ENCODE assay signal across 7 mouse cellular contexts in the genomic region with DNA sequence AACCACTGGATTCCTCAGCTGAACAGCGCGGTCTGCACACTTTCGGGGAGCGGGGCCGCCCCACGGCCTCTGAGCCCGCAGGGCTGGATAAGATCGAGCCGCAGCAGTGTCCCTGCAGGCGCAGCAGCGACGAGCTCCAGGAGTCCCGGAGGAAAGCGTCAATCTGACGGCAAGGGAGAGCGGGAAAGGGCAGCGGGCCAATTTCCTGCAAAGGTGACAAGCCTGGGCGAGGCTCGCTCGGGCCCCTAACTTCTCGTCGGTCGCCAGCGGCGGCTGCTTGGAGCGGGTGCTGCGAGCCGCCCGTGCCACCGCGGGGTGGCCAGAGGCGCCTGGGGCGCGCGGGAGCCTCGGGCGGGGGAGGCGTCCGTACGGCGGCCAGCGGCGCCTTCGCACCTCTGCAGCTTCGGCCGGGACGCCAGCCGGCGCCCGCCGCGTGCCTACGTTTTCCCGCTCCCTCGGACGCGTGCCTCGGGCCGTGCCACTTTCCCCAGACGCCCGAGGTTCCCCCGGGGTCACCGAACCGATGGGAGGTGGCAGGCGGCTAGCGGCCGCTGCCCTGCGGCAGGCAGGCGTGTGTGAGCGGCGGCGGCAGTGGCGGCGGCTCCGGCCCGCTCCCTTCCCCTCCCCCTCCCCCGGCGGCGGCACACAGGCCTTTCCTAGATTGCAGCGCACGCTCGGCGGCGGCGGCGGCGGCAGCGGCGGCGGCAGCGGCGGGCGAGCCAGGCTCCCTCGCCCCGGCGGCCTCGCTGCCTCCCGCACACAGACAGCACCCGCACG. TPM values are rescaled to one million over a fixed set of nuclear protein-coding genes. Genes with fewer than 3 reads are reported as not detected.
DNase-seq lines count a peak whose midpoint lies in the region; ATAC-seq lines count a peak whose summit lies in the region.

No protein-coding gene starts in this region.

- ATAC-seq in common myeloid progenitor, adult 5-6 weeks (replicated peaks; ENCODE audit: low read depth, poor library complexity, severe bottlenecking) = peak; percentile 58
- ATAC-seq in granulocyte monocyte progenitor cell, adult 5-6 weeks (replicated peaks; ENCODE audit: poor library complexity, severe bottlenecking) = peak; percentile 47
- peak; percentile 38 for ATAC-seq in limb, embryonic 11.5 days (ENCODE audit: insufficient number of reproducible peaks, low FRiP score, low TSS enrichment, low read depth)
- peak; percentile 62 for ATAC-seq in midbrain, embryonic 14.5 days (ENCODE audit: low FRiP score, low TSS enrichment)

- H3K27ac ChIP-seq in limb, embryonic 11.5 days (replicated peaks; ENCODE audit: low read depth, low read length) = no peak overlapping the region
- H3K27ac ChIP-seq in midbrain, embryonic 14.5 days (replicated peaks; ENCODE audit: low read depth, low read length) = peak overlapping the region; percentile 94

- H3K4me3 ChIP-seq in limb, embryonic 11.5 days (ENCODE audit: low read depth, low read length) = peak overlapping the region; percentile 39
- peak overlapping the region; percentile 58 for H3K4me3 ChIP-seq in midbrain, embryonic 14.5 days (replicated peaks; ENCODE audit: low read depth, low read length)

- peak overlapping the region; percentile 53 for H3K9ac ChIP-seq in limb, embryonic 11.5 days (ENCODE audit: low read length)
- peak overlapping the region; percentile 81 for H3K9ac ChIP-seq in midbrain, embryonic 14.5 days (replicated peaks; ENCODE audit: low read length)

- H3K36me3 ChIP-seq in limb, embryonic 11.5 days (ENCODE audit: control insufficient read depth, insufficient read depth, low read length) = no peaks in the 10 kb centered on the region
- H3K36me3 ChIP-seq in midbrain, embryonic 14.5 days (ENCODE audit: control insufficient read depth, insufficient read depth, low read length) = no peaks in the 10 kb centered on the region

- peak overlapping the region; percentile 69 for H3K4me2 ChIP-seq in limb, embryonic 11.5 days (ENCODE audit: low read depth, severe bottlenecking)
- H3K4me2 ChIP-seq in midbrain, embryonic 14.5 days (ENCODE audit: low read length) = peak overlapping the region; percentile 58

- peak; percentile 63 to 83 for DNase-seq in adrenal gland, postnatal 36 days
- DNase-seq in kidney, adult 11 months = peak; percentile 19
- peak; percentile 52 for DNase-seq in limb, embryonic 11.5 days (ENCODE audit: low spot score)
- peak; percentile 77 for DNase-seq in midbrain, embryonic 14.5 days
- peak; percentile 11 to 67 for DNase-seq in spleen, postnatal 4 days (ENCODE audit: low spot score in 2 of 2)

- H3K9me3 ChIP-seq in limb, embryonic 11.5 days (ENCODE audit: control insufficient read depth, low read length) = no peaks in the 10 kb centered on the region
- H3K9me3 ChIP-seq in midbrain, embryonic 14.5 days (ENCODE audit: control insufficient read depth, low read length) = no peaks in the 10 kb centered on the region

- H3K27me3 ChIP-seq in limb, embryonic 11.5 days (ENCODE audit: control insufficient read depth, insufficient read depth, low read length) = peaks cover 24% of the 10 kb centered on the region
- no peaks in the 10 kb centered on the region; the same call in none of the 2 replicates for H3K27me3 ChIP-seq in midbrain, embryonic 14.5 days (ENCODE audit: control insufficient read depth, insufficient read depth, low read length)

- no peaks in the 10 kb centered on the region for H3K4me1 ChIP-seq in limb, embryonic 11.5 days (ENCODE audit: control insufficient read depth, insufficient read depth, low read length)
- no peaks in the 10 kb centered on the region for H3K4me1 ChIP-seq in midbrain, embryonic 14.5 days (ENCODE audit: control insufficient read depth, insufficient read depth, low read length)

- WGBS in limb, embryonic 11.5 days = 25% methylated on average over 58 of the region's 100 CpGs
- 29% methylated on average over 70 of the region's 100 CpGs for WGBS in midbrain, embryonic 14.5 days

RNA-seq across cellular contexts. Expression of gene Nexmif, which starts 1.2 kb away (rescaled TPM):
- total RNA-seq in adrenal gland, postnatal 36 days (2021) = 10 to 100 TPM; 13.5 to 14.4 TPM
- not detected in 2 replicates for total RNA-seq in common myeloid progenitor, adult 5-6 weeks (2017)
- not detected in 2 replicates for total RNA-seq in granulocyte monocyte progenitor cell, adult 5-6 weeks (2014; fragmentation: Nextera tagmentation)
- not detected in 2 replicates for total RNA-seq in granulocyte monocyte progenitor cell, adult 5-6 weeks (2017)
- 1.2 and 1.6 TPM in 2 replicates for polyA plus RNA-seq in limb, embryonic 11.5 days (2014; fragmentation: Nextera tagmentation; extraction: Ambion mirVana)
- polyA plus RNA-seq in midbrain, embryonic 14.5 days (2014; fragmentation: Nextera tagmentation; extraction: Ambion mirVana) = 19.1 and 22.0 TPM in 2 replicates

Comparison
In these comparisons a context has a peak if more than half of its experiments do, and no peak if none do; other contexts are left out.
1. DNase-seq: peak in every context shown above with its lines; median percentile 77 in midbrain, embryonic 14.5 days; 73 in adrenal gland, postnatal 36 days; 52 in limb, embryonic 11.5 days; 39 in spleen, postnatal 4 days; 19 in kidney, adult 11 months.
2. RNA of gene Nexmif, which starts 1.2 kb away (total RNA-seq): 13.5 to 14.4 TPM in adrenal gland, postnatal 36 days; not detected in common myeloid progenitor, adult 5-6 weeks and not detected in granulocyte monocyte progenitor cell, adult 5-6 weeks; every median in the first group is over 10 times any median in the second.
3. Peak in every context shown above with its lines, with median percentiles within 50 percentile points of each other: ATAC-seq.